Mouse (Mus musculus) testis, postnatal 10 days (tissue): ENCODE results near the gene Zdhhc13.

Source experiments
- DNase-seq: peaks from one replicate; pipeline ENCODE4 v3.0.0; 2021; ENCODE audit warnings: low spot score

Gene Zdhhc13

GRCm38 (mm10) chr7:48842353-48842752 is 53.5 kb downstream of the Zdhhc13 start:
- no peak for DNase-seq

DNA sequence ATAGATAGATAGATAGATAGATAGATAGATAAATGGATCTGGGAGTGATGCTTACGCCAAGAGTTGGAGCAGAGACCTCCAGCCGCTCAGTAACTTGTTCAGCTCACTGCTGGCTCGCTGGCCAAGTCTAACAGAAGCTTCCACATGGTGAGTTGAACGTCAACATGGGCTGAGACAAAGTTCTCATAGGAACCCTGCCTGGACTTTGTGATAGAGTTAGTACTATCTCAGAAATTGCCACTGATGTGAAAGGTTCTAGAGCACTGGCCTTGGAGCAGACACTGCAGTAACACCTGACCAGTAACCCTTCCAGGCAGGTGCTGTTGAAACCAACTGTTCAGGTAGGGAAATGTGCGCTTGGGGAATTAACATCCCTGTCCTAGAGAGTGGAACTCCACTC is 54.7 kb downstream of the Zdhhc13 start:
- no peak for DNase-seq

- no peak for DNase-seq
These were observed 56.6 kb downstream of the Zdhhc13 start for GRCm38 (mm10) chr7:48845213-48845973.

- DNase-seq = no peak
These were observed 58.0 kb downstream of the Zdhhc13 start for GRCm38 (mm10) chr7:48846755-48847154.

- no peak for DNase-seq
These were observed 59.2 kb downstream of the Zdhhc13 start, which contains the start of gene Csrp3 for GRCm38 (mm10) chr7:48847820-48848650. Gene Csrp3 (minus strand): TSS chr7:48848033.

- DNase-seq = no peak
These were observed 62.8 kb downstream of the Zdhhc13 start for GRCm38 (mm10) chr7:48851529-48852104.

DNA sequence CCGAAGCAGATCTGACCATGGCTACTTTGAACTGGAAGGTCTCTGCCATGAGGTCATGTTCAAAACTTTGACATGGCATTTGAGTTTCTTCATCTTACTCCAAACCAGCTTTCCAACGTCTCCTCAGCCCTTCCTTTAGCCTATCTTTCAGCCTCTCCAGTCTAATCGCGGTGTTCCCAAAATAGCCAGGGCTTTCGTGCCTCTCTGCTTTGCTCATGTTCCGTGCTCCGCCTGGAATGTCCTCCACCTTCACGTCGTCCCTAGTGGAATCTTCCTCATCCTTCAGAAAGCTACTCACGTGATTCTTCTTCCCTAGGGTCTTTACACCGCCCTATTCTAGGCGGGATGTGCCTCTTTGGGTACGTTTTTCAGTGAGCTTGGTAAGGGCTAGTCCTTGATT is 64.7 kb downstream of the Zdhhc13 start:
- no peak for DNase-seq

- DNase-seq = no peak
These were observed 66.7 kb downstream of the Zdhhc13 start for GRCm38 (mm10) chr7:48855461-48855860.

- DNase-seq = no peak
These were observed 69.5 kb downstream of the Zdhhc13 start for GRCm38 (mm10) chr7:48858257-48858656.

- DNase-seq = no peak
These were observed 70.6 kb downstream of the Zdhhc13 start for GRCm38 (mm10) chr7:48859362-48859761.

DNA sequence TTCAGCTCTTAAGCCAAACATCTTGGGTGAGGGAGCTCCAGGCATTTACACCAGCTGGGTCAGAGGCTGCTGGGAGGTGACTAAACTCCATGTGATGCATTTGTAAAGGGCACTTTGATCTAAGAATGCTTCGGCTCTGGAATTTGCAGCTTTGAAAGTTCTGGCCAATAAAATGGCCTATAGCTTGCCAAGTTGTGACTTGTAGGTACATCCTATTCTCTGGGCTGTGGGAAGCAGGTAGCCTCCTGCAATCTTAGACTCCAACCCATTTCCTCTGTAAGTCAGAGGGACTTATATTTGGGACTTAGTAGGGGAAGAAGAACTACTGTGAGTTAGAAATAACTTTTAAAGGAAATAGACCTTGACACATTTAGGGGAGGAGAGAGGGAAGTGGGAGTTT is 72.1 kb downstream of the Zdhhc13 start:
- no peak for DNase-seq

- DNase-seq = no peak
These were observed 73.0 kb downstream of the Zdhhc13 start for GRCm38 (mm10) chr7:48861796-48862195.

GRCm38 (mm10) chr7:48864199-48864598 is 75.4 kb downstream of the Zdhhc13 start:
- no peak for DNase-seq

- no peak for DNase-seq
These were observed 76.1 kb downstream of the Zdhhc13 start for GRCm38 (mm10) chr7:48864671-48865458.

GRCm38 (mm10) chr7:48867576-48867975 is 78.8 kb downstream of the Zdhhc13 start:
- DNase-seq = no peak

DNA sequence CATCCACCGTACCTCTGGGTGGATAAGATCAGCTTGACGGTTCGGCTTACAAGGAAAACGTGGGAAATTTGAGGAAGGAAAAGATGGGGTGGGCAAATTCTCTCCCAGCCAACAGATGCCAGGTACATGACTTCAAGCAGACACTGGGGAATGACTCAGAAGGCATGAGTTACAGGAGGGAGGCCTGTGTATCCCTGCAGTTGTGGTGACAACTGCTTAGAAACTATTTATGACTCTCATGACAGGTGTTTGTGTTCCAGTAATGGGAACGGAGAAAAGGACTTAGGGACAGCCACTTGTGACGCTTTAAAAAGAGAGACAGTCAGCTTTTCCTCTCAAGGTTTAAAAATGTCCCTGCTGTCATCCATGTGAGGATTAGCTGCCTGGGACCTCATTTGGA is 81.3 kb downstream of the Zdhhc13 start:
- DNase-seq = no peak

- no peak for DNase-seq
These were observed 81.9 kb downstream of the Zdhhc13 start for GRCm38 (mm10) chr7:48870579-48871180.

GRCm38 (mm10) chr7:48871292-48871691 is 82.5 kb downstream of the Zdhhc13 start:
- DNase-seq = no peak

GRCm38 (mm10) chr7:48875096-48875495 is 86.3 kb downstream of the Zdhhc13 start:
- DNase-seq = no peak

- no peak for DNase-seq
These were observed 87.7 kb downstream of the Zdhhc13 start for GRCm38 (mm10) chr7:48876526-48876925.
